Mouse (Mus musculus): ENCODE data around the gene Phf23.

Phf23 gene

DNA sequence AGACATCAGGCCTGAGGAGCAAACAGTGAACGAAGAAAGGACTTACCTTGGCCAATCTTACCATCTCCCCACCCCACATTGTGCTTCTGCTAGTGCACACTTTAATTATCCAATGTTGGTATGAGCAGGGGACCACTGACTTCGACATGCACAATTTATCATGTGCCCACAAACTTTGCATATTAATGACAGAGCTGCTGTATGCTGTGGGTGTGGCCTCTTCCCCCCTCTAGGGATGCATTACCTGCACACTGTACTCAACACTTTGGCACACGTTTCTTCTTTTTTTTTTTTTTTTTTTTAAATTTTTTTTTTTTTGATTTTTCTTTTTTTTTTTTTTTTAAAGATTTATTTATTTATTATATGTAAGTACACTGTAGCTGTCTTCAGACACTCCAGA, 24.8 kb upstream of the Phf23 start:
- DNase-seq (ENCODE audit: low read depth, low spot score) = no peak

DNA sequence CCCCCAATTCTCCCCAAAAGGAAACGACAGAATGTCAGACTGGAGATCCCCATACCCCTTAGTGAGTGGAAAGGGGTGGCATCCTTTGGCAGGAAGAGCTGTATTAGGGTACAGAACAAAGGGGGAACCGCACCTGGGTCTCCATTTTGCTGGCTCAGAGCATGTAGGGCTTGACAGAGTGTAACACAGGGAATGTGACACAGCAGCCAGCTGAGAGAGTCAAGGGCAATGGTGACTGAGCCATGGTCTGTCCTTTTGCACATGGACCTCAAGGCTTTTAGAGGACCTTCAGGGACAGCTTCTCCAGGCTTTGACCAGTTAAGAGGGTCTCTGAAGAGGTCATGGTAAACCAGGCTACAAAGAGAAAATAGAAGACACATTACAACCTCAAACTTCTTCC, 20.7 kb upstream of the Phf23 start:
- no peak for DNase-seq (ENCODE audit: low read depth, low spot score)

DNA sequence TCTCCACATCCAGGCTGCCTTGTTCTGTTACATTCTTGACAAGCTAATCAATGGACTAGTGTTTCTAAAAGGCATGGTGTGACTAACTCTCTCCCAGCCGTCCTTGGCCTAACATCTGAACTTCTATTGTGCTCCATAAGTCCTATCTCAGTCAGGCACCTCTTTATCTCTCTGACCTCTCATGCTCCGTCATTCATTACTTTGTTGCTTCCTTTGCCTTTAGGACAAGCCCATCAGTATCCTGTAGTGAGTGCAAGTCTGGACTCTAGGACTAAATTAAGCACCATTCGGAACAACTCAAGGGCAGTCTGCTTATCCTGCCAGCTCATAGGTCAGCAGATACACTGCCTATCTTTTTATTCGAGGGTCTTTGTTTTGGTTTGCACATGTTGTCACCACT, 19.3 kb upstream of the Phf23 start:
- DNase-seq (ENCODE audit: low read depth, low spot score) = no peak

DNA sequence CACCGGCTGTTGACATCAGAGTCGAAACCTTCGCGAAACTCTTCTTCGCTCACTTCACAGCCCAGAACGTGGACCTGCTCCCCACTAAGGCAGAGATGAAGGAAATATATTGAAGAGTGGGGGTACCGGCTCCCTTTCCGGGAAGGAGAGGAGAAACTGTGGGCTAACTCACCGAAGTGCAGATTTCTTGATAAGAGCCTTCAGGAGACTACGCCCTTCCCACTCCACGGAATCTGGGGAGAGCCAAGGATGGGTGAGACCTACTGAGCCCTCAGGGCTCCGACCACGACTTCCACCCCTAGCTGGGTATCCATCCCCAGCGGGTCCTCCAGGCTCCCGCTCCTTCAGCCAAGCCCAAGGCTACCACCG, 15.8 kb upstream of the Phf23 start:
- DNase-seq (ENCODE audit: low read depth, low spot score) = no peak

DNA sequence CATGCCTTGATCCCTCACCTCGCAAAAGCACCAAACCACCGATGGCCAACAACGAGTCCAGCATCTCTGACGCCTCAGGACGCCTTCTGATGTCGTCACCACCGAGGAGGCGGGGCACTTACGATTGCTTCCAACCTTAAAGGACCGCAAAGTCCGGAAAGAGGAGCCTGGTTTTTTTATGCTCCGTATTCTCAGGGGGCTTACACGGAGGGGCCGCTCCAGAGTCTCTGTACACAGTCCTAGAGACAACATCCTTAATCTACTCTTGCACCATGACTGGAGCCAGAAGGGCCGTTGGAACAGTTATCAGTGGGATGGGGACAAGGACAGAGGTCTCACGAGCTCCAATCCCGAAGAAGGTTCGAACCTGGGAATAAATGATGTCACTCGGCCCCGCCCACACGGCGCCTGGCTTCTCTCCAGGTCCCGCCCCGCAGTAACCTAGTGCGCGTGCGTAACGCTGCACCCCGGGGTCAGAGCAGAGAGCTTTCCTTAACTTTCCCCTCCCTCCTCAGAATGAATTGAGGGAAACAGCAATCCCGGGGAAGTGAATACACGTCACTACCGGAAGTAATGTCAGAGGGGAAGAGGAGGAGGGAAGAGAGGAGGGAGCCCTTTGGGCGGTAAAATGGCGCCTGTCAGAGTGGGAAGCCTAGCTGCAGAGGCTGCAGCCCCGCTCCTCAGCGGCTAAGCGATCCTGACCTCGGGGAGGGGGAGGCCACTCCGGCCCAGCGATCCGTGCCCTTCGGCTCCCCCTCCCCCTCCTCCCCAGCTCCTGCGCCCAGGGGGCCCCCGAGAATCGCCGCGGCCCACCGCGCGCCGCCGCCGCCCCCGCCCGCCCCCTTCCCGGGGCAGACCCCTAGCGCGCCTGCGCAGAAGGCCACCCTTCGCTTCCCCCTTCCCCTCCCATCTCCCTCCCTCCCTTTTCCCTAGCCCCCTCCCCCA, 15.1 kb upstream of the Phf23 start:
- DNase-seq (ENCODE audit: low read depth, low spot score) = peak; percentile 99

DNA sequence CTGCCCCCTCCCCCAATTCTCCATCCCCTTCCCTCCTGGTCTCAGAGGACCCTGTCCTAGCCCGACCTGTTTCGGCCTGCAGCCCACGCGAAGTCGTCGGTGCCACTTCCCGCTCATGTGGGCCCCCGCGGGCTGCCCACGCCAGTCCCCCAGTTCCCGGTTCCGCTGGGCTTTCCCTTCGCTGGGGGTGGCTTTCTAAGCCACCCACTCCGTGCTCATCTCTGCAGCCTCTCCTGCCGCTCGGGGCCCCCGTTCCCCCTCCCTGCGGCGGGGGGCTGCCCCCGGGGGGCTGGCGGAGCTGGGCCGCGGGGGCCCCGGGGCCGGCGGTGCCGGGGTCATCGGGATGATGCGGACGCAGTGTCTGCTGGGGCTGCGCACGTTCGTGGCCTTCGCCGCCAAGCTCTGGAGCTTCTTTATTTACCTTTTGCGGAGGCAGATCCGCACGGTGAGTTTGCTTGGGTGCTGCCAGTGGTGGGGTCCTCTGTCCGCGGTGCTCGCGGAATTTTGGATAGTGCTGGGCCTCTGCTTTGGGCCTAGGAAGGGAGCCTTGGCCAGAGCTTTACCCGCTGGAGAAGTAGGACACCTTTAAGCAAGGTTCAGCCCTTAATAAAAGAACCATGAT, 14.3 kb upstream of the Phf23 start, which contains the start of gene Ctdnep1:
TSS of gene Ctdnep1 (plus strand) at position 16 of the 622 bp plus-strand sequence.
- DNase-seq (ENCODE audit: low read depth, low spot score) = no peak

DNA sequence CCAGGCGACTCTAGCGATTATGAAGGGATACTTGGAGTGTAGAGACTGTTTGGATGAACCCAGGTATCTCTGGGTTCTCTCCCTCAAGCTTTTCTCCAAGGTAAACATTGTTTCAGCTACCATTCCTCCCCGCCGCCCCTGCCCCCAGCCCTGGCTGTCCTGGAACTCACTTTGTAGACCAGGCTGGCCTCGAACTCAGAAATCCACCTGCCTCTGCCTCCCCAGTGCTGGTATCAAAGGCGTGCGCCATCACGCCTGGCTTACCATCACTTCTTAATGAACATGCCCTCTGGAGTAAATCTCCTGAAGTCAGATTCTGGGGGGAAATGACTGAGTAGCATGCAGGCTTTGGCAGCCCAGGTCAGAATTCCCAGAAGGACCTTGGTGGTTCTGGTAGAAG, 13.4 kb upstream of the Phf23 start, which contains the start of gene Elp5:
TSS of gene Elp5 (minus strand) at position 293 of the 400 bp plus-strand sequence.
- no peak for DNase-seq (ENCODE audit: low read depth, low spot score)

DNA sequence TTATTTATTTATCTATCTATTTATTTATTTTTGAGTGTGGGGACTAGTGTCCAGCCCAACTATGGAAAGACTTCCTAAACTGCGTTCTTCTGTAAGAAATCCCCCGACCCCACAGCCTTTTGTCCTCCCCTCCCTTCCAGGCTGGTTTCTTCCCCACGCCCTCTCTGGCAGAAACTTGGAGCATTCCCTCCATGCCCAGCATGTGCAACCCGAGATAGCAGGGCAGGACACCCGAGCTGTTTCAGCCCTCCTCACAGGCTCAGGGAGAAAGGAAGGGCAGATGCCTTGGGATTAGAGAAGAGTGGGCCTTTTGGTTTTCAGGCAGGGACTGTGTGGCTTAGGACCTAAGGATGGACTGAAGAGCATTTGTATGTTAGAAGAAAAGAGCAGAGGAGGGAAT, 12.7 kb upstream of the Phf23 start:
- DNase-seq (ENCODE audit: low read depth, low spot score) = no peak

DNA sequence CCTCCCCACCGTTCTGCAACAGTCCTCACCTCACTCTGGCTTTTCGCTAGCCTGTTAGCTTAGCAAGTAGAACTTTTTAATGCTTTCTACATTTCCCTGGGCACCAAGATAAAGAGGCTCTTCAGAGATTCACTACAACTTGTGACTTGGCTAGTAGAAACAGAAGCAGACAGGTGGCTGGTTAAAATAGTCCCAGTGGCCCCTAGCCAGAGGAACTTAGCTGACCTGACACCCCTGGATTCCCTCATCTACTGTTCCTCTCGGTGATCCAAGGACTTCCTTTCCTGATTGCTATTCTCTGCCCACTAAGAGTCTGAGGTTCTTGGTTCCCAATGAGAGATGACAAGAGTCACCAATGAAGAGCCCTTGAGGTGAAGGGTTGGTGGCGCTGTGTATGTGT, 12.2 kb upstream of the Phf23 start:
- no peak for DNase-seq (ENCODE audit: low read depth, low spot score)

DNA sequence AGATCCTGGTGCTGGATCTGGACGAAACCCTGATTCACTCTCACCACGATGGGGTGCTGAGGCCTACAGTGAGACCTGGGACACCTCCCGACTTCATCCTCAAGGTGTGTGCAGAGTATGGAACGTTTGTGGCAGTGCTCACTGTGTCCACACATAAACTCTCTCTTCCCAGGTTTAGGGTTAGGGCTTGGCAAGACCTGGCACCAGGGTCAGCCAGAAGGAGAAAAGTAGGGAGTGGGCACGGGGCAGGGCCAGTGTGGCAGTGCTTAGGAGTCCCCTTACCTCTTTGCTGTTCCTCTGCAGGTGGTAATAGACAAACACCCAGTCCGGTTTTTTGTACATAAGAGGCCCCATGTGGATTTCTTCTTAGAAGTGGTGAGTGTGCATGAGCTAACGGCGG, 11.1 kb upstream of the Phf23 start:
- no peak for DNase-seq (ENCODE audit: low read depth, low spot score)

DNA sequence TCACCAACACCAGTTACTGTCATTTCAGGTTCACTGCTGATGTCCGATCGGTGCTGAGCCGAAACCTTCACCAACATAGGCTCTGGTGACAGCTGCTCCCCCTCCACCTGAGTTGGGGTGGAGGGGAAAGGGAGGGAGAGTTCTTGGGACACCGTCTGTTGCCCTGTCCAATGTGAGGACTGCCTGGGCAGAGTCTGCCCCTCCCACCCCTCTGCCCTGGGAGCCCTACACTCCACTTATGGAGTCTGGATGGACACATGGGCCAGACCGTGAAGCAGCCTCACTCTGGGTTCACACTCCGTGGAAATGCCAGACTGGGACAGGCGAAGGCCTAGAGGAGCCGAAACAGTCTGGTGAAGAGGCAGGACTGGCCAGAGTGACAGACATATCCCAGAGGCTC, 5.6 kb upstream of the Phf23 start:
- DNase-seq (ENCODE audit: low read depth, low spot score) = no peak

DNA sequence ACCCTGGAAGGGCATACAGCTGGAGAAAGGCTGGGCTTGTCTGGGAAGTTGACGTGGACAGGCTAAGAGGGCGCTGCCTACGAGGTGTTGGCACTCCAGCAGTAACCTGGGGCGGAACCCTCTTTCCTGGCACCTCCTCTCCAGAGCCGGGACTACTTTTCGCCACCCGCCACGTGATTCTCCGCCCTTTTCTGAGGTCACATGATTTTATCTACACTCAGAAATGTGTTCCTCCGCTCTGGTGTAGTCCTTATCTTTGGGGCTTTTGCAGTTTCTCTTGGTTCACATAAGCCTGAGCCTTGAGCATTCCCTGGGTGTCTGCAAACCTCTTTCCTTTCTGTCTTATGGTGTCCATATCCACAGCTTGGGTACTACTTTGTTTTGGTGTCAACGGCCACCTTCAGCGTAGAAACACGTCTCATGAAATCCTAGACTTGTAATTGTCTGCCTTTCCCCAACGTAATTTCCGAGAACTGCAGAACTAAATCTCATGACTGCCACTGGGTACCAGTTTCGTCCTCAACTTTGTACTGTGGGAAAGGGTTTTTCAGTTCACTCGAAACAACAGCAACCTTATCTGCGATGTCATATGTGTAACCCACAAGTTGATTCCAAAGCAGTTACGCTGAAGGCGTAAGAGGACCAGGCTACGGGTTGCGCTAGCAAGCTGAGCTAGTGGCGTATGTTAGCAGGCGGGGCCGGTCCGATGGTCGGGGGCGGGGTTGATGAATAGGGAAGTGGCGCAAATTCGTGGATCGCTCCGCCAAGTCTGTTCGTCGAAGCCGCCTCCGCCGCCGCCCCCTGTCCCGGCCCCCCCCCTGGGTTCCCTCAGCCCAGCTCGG, 4.5 kb upstream of the Phf23 start, which contains the start of gene Gabarap:
TSS of gene Gabarap (plus strand) at position 294 of the 842 bp plus-strand sequence.
- peak; percentile 97 for DNase-seq (ENCODE audit: low read depth, low spot score)

DNA sequence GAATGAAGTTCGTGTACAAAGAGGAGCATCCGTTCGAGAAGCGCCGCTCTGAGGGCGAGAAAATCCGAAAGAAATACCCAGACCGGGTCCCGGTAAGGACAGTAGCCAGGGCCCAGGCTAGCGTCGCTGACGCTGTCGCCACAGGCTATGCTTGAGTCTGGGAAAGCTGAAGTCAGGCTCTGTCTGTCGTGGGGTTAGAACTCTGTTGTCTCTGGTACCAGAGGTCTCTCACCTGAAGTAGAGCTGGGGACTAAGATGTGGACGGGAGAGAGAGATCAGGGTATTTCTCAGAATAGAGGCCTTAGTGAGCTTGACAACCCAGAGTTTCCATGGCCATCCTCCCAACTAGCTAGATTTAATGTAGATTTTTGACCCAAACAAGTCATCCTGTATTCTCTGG, 3.9 kb upstream of the Phf23 start:
- DNase-seq (ENCODE audit: low read depth, low spot score) = no peak

DNA sequence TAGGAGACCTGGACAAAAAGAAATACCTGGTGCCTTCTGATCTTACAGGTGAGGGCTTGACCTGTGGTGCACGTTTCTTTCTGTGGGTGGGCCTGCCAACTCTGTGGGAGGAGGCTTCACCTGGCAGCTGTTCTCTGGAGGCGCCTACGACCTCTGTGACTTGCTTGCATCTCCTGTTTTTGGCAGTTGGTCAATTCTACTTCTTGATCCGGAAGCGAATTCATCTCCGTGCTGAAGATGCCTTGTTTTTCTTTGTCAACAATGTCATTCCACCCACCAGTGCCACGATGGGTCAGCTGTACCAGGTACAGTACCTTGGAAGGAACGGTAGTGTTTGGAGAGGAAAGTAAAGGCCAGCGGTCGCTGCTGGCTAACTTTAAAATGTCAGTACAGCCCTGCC, 3.2 kb upstream of the Phf23 start:
- DNase-seq (ENCODE audit: low read depth, low spot score) = no peak

DNA sequence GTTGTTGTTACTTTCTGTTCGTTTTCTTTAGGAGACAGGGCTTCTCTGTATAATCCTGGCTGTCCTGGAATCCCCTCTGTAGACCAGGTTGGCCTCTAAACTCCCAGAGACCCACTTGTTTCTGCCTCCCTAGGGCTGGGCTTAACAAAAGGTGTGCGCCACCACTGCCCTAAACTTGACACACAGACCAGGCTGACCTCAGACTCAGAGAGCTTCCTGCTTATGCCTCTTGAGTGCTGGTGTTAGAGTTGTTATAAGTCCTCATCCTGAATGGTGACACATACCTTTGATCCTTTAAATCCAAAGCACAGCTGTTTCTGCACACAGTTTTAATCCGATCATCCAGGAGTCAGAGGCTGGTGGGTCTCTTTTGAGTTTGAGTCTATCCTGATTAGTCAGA, 2.6 kb upstream of the Phf23 start:
- no peak for DNase-seq (ENCODE audit: low read depth, low spot score)

DNA sequence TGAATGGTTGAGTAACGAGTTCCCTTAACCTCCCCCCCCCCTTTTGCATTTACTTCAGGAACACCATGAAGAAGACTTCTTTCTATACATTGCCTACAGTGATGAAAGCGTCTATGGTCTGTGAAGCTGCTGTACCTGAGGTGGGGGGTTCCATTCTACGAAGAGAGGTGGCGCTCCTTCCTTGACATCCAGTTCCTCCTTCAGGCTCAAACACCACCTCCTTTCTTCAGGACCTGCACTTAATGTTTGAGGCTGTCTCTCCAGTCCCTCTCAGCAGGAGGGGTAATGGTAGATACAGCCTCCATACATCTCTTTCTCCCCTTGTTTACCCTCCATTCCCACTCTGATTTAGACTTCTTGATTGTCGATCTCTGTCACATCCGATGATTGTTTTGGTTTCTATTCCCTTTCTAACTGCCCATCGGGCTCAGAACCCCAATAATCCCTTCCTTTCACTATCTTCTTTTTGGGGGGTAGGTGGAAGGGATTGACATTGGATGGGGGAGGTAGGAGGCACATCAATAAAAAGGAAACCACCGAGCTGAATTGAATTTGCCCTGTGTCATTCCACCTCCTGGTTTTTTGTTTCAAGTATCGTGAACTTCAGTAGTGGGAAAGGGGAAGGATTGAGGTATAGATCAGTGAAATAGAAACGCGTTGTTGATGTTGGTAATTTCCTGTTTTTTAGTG, 1.0 kb upstream of the Phf23 start:
- DNase-seq (ENCODE audit: low read depth, low spot score) = no peak

DNA sequence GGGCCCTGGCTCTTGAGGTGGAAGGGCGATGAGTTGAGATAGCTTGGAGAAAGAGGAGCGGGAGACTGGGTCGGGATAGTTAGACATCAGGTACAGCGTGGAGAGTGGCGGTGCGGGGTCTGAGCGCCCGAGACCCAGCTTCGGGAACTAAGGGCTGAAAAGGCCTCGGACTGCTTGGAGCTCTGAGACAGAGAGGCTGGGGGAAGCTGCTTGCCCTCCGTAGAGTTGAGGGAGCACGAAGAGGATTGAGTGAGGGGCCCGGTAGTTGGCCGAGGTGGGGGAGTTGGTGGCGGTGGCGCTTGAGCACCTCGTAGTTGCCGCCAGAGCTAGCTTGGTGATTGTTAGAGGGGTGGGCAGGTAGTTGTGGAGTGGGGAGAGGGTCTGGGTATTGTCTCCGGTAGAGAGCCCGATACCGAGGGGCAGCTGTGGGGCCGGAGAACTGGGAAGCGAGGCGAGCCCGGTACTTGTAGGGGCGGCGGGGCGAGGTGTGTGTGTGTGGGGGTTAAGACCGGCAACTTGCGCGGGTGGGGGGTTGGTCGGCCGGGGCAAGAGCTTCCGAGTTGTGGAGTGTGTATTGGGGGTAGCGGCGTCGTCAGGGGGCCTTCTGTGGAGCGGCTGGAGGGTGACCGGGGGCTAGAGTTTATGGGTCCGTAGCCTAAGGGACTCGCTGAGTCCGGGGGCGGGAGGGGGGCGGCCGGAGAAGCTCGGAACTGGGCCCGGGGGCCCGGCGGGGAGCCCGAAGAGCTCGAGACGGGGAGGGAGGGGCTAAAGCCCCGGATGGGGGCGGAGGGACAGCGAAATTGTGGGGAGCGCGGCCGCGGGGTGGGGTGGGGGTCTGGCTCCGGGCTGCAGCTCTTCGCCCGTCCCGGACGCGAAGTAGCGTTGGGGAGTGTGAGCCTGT, 834 bp downstream of the Phf23 start:
- DNase-seq (ENCODE audit: low read depth, low spot score) = peak; percentile 53

DNA sequence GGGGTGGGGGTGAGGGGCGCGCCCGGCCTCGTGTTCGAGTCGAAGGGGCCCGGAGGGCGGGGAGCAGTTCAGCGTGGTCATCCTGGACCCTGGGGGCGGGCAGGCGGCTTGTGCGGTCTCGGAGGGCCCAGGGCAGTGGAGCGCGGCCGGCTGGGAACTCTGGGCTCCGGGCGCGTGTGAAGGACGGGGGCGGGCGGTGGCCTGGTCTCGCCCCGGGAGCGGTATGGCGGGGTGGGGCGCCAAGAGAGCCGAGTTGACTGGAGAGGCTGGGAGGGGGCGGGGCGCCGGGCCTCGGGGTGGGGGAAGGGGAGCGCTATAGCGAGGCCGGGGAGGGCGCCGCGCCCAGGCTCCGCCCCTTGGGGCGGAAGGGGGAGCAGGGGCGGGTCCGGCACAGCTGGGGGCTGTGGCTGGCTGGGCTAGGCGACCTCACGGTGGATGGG, 1.5 kb downstream of the Phf23 start:
- peak; percentile 87 for DNase-seq (ENCODE audit: low read depth, low spot score)

DNA sequence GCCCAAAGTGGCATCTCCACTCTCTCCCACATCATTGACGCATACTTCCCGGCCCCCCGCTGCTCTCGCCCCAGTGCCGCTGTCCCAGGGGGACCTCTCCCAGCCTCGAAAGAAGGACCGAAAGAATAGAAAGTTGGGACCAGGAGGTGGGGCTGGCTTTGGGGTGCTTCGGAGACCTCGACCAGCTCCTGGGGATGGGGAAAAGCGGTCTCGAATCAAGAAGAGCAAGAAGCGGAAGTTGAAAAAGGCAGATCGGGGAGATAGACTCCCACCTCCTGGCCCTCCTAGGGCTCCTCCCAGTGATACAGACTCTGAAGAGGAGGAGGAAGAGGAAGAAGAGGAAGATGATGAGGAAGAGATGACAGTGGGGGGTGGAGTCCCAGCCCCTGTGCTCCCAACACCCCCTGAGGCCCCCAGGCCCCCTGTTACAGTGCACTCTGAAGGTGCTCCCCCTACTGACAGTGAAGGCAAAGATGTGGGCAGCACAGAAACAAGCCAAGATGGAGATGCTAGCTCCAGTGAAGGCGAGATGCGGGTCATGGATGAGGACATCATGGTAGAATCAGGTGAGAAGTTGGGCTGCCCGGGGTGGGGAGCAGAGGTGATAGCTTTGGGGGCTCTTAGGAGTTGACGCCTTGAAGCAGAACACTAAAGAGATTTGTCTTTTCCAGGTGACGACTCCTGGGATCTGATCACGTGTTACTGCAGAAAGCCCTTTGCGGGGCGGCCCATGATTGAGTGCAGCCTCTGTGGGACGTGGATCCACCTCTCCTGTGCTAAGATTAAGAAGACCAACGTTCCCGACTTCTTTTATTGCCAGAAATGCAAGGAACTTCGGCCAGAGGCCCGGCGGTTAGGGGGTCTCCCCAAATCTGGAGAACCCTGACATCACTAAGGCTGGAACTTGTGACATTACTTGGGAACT, 3.3 kb downstream of the Phf23 start:
- DNase-seq (ENCODE audit: low read depth, low spot score) = no peak

Measured in mesoderm, embryonic 11.5 days (tissue).